Mouse (Mus musculus) cortical plate, adult 2 months (tissue): ENCODE measurements around the gene Arf6. TPM values are rescaled to one million over a fixed set of nuclear protein-coding genes. Genes with fewer than 3 reads are reported as not detected.

ENCODE experiments used
- H3K27ac ChIP-seq: fragments of 200-500 bp; 2 replicates; pipeline ENCODE4 v1.5.1; 2012; ENCODE audit warnings: low read length, control low read depth, inconsistent platforms; ENCODE audit not compliant: insufficient read depth
- H3K4me1 ChIP-seq: fragments of 200-500 bp; 2 replicates; pipeline ENCODE4 v1.6.1; 2011; ENCODE audit warnings: low read length; ENCODE audit not compliant: control insufficient read depth, insufficient read depth
- H3K4me3 ChIP-seq: fragments of 200-500 bp; 2 replicates; pipeline ENCODE4 v1.5.1; 2011; ENCODE audit warnings: mild to moderate bottlenecking, low read length, control low read depth; ENCODE audit not compliant: insufficient read depth
- CTCF ChIP-seq: fragments of 200-500 bp; IDR thresholded peaks from 2 replicates; pipeline ENCODE4 v1.5.1; 2011; ENCODE audit warnings: mild to moderate bottlenecking, control low read depth, low read length; ENCODE audit not compliant: insufficient read depth; ENCODE audit errors: extremely low read depth
- POLR2A ChIP-seq: fragments of 200-500 bp; IDR thresholded peaks from 2 replicates; pipeline ENCODE4 v1.6.1; 2011; ENCODE audit warnings: mild to moderate bottlenecking, low read length, control low read depth; ENCODE audit not compliant: insufficient read depth; ENCODE audit errors: extremely low read depth
- polyA plus RNA-seq: library from polyadenylated mRNA; depleted of rRNA; stranded (reverse); fragments of >200 nt; gene quantifications from 2 replicates; pipeline ENCODE4 v1.2.3, GENCODE M21; 2012; rRNA removed

Gene Arf6
- polyA plus RNA-seq: 43.1 and 44.7 TPM in 2 replicates

DNA sequence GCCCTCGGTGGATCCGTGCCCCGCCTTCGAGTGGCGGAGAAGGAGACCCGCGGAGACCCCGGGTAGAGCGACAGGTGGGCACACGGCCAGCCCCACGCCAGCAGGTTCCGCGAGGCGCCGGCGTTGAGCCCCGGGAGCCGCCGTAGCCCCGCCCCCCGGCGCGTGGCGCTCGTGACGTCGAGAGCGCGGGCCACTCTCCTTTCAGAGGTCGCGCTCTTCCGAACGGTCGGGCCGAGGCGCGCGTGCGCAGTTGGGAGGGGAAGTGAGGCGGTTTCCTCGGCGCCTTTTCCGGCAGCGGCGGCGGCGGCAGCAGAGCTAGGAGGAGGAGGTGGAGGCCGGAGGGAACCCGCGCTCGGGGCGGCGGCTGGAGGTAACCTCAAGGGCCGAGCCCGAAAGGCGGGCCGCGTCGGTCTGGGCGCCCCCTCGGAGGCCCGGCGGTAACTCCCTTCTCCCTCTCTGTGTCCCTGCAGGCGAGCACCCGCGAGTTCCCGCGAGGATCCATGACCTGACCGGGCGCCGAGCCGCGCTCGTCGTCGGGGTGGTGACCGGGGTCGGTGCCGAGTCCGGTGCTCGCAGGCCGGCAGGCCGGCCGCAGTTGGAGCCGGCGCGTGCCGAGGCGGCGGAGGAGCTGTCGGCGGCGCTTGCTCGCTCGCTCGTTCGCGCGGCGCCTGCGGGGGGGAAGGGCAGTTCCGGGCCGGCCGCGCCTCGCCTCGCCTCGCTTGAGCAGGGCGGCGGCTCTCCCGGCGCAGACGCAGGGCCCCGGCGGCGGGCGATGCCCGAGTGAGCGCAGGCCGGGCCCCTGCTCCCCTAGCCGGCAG, at the start of gene Arf6, which contains the start of gene Gm9887:
Gene Arf6, plus strand, starts transcription at position 297 of the 818 bp plus-strand sequence.
Gene Gm9887, minus strand, starts transcription at position 605 of the 818 bp plus-strand sequence.
- Histone ChIP-seq H3K27ac (peak within 1 kb of the TSS; percentile 99), H3K4me3 (peak within 1 kb of the TSS; percentile 67), H3K4me1 (peaks cover 4% of the 10 kb centered on the region; the same call in 1 of the 2 replicates)
- TF ChIP-seq POLR2A (no peak), CTCF (no peak)

DNA sequence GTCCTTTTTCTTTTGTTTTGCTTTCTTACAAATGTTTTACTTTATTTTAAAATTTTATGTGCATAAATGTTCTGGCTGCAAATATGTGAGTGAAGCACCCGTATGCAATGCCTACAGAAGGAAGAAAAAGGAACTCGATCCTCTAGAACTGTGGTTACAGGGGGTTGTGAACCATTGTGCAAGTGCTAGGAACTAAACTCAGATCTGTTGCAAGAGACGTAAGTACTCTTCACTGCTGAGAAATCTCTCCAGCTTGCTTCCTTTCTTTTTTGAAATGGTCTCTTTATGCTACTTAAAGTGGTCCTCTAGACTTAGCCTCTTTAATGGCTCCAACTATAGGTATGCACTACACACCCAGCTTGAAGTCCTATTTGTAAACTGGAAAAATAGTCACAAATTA, 40.8 kb upstream of the Arf6 start:
- Histone ChIP-seq H3K27ac (no peak overlapping the region), H3K4me1 (no peaks in the 10 kb centered on the region), H3K4me3 (no peak overlapping the region)
- no peak for TF ChIP-seq POLR2A
- no peak for TF ChIP-seq CTCF

DNA sequence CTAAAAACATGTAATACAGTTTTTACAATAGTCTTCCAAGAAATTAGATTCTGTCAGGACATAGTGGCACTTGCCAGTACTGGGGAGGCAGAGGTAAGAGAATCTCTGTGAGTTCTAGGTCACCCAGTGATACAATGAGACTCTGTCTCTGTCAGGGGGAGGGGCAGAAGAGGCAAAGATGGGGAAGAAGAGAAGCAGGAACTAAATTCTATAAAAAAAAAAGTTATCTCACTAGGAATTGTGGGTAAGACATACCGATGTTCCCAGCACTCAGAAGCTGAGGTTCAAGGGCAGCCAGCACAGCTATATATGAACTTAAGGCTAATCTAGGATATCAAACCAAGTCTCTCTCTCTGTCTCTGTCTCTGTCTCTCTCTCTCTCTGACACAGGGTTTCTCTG, 39.8 kb upstream of the Arf6 start:
- no peak for TF ChIP-seq POLR2A
- no peak for TF ChIP-seq CTCF
- Histone ChIP-seq H3K4me1 (no peaks in the 10 kb centered on the region), H3K27ac (no peak overlapping the region), H3K4me3 (no peak overlapping the region)

DNA sequence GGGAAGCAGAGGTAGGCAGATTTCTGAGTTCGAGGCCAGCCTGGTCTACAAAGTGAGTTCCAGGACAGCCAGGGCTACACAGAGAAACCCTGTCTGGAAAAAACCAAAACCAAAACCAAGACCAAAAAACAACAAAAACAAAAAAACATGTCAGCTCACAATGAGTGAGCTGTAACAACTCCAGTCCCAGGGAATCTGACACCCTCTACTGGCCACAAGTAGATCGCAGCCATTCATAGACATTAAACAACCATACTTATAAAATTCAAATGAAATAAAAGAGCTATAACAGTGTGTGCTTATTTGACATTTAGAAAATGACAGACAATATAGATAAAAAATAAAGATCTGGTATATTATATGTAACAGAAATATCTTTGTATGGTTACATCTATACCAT, 38.4 kb upstream of the Arf6 start:
- no peaks in the 10 kb centered on the region for H3K4me1 ChIP-seq
- TF ChIP-seq POLR2A: no peak
- peak; percentile 36; the same call in 1 of the 2 replicates for TF ChIP-seq CTCF

DNA sequence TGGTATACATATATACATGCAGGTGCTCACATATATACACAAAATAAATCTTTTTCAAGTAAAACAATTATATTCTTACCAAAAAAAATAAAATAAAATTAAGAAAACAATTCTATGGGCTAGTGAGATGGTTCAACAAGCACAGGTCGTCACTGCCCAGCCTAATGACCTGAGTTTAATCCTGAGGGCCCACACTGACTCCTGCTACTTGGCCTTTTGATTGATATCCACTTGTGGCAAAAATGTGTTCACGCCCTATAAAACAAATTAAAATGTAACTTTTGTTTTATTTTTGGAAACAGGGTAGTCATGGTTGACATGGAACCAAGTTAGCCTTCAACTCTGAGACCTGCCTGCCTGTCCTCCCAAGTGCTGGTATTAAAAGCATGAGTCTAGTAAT, 22.0 kb upstream of the Arf6 start:
- Histone ChIP-seq H3K27ac (no peak overlapping the region), H3K4me1 (no peaks in the 10 kb centered on the region), H3K4me3 (no peak overlapping the region)
- TF ChIP-seq POLR2A (no peak), CTCF (no peak)

More for the DNA sequence above, 38.4 kb upstream of the Arf6 start:
- Histone ChIP-seq H3K4me3 (no peak overlapping the region), H3K27ac (no peak overlapping the region)

DNA sequence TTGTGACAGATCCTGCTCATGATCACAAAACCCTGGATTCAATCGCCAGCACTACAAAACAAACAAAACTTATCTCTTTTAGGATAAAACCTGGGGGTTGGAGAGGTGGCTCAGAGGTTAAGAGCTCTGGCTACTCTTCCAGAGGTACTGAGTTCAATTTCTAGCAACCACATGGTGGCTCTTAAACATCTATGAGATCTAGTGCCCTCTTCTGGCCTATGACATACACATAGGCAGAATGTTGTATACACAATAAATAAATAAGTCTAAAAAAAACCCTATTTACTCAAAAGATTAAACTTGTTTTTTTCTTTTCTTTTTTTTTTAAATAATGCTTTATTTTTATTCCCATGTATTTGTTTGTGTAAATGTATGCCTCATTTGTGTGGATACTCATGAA, 20.3 kb upstream of the Arf6 start:
- H3K4me1 ChIP-seq: no peaks in the 10 kb centered on the region; the same call in 1 of the 2 replicates
- TF ChIP-seq CTCF: no peak
- TF ChIP-seq POLR2A: no peak
- no peak overlapping the region for H3K27ac ChIP-seq
- no peak overlapping the region for H3K4me3 ChIP-seq

DNA sequence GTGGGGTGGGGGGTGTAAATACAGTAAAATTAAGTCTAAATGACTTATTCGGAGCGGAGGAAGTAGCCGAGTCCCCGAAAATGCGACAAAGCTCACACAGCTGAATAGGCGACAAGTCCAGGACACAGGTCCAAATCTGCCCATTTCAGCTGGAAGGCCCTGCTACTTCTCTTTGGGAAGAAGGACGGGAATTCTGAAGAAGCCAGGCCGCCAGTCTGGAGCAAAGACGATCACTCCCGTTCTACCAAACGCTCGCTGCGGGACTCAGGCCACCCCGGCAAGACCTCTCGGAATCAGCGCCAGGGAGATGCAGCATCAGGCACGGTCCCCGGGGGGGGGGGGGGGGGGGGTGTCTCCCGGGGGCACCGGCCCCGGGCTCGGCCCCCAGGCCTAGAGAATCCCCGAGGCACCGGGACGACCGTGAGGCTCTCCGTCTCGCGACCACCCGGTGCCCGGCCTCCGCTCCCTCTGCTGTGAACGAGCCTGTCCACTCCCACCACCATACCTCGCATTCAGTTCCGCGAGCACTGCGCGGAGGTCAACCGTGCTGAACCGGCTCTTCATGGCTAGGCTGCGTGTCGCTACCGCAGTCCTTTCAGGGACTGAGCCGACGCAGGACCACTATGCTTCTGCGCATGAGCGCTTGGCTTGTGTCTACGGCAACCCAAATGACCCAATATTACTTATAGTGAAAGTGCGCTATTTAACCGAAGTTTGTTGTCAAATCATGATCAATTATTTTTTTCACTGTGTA, 15.2 kb upstream of the Arf6 start, which contains the start of gene Nemf:
Gene Nemf, minus strand, starts transcription at position 620 of the 754 bp plus-strand sequence.
- Histone ChIP-seq H3K4me3 (peak within 1 kb of the TSS; percentile 82), H3K4me1 (no peaks in the 10 kb centered on the region; the same call in 1 of the 2 replicates), H3K27ac (no peak within 1 kb of the TSS)
- TF ChIP-seq CTCF: no peak
- TF ChIP-seq POLR2A: peak; percentile 97

DNA sequence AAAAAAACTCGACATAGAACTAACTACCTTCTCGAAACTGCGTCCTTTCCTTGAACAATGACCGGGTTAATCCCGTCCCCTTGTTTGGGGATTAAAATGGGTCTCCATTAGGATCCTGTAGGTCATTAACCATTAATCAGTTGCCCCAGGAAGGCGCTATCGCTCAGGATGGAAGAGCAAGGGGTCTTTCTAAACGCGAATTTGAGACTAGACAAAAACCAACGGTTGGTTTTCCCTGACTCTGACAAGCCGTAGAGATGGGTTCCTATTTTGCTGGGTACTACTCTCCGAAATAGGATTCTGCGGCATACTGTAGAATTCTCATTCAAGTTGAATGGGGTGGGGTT, 14.7 kb upstream of the Arf6 start:
- H3K27ac ChIP-seq: no peak overlapping the region
- no peaks in the 10 kb centered on the region; the same call in 1 of the 2 replicates for H3K4me1 ChIP-seq
- peak overlapping the region; percentile 82 for H3K4me3 ChIP-seq
- TF ChIP-seq POLR2A: no peak

DNA sequence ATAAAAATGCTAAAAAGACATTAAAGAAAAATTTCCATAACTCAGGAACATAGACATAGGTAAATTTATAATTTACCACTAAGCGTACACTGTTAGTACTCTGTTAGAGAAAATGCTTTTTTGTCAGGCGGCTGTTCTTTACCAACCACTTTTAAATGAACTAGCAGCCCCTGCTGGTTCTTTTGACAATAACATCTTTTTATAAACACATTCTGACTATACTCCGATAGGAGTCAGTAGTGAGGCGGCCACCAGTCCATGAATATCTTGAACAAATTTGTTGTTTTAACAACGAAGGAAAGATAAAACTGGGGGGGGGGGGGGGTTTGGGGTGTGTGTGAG, 11.3 kb upstream of the Arf6 start:
- Histone ChIP-seq H3K27ac (no peak overlapping the region), H3K4me1 (peaks cover 1% of the 10 kb centered on the region; the same call in 1 of the 2 replicates), H3K4me3 (no peak overlapping the region)
- TF ChIP-seq POLR2A (no peak), CTCF (peak; percentile 26; the same call in 1 of the 2 replicates)
